Mouse (Mus musculus) lung, adult 2 months (tissue): ENCODE measurements around the gene Lpxn.

Source experiments
- CTCF ChIP-seq: fragments of 200-500 bp; IDR thresholded peaks from 2 replicates; pipeline ENCODE4 v1.5.1; 2011; ENCODE audit warnings: mild to moderate bottlenecking, low read length, control low read depth; ENCODE audit not compliant: insufficient read depth
- POLR2A ChIP-seq: fragments of 200-500 bp; IDR thresholded peaks from 2 replicates; pipeline ENCODE4 v1.6.1; 2011; ENCODE audit warnings: low read depth, mild to moderate bottlenecking, control low read depth, low read length, borderline replicate concordance; ENCODE audit errors: extremely low read depth

DNA sequence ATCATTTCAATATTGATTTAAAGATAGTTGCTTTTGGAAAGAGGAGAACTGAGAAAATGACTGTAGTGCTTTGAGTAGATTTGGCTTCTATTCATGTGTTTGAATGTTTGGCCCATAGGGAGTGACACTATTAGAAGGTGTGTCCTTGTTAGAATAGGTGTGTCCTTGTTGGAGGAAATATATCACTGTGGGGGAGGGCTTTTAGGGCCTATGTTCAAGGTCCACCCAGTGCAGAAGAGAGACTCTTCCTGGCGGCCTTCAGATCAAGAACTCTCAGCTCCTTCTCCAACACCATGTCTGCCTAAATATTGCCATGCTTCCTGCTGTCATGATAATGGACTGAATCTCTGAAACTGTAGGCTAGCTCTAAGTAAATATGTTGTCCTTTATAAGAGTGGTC is 8.2 kb downstream of the Lpxn start:
- no peak for TF ChIP-seq POLR2A
- no peak for TF ChIP-seq CTCF
